Mouse (Mus musculus): ENCODE results near the gene Il11ra2.
"Not testable (repeated sequence)": the region's sequence is repeated elsewhere in the genome, so short reads cannot be mapped to it uniquely, and the experiment has no call there.

Gene Il11ra2

DNA sequence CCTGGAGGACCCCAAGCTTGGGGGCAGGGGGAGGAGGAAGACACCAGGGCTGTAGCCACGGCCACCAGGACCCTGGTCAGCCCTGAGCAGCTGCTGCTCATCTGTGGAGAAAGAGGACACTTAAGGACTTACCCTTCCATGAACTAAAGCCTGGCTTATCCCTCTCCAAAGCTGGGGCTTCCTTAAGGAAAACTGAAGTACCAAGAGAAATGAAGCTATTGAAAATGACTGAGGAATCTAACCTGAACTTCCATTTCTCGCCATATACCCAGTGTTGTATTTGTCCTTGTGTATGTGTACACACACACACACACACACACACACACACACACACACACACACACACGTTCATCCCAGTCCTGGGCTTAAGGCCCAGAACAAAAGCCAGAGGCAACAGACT lies at the start of gene Il11ra2:
Gene Il11ra2, minus strand, starts transcription at position 101 of the 400 bp plus-strand sequence.
- DNase-seq (ENCODE audit: low spot score), result not testable (repeated sequence)

DNA sequence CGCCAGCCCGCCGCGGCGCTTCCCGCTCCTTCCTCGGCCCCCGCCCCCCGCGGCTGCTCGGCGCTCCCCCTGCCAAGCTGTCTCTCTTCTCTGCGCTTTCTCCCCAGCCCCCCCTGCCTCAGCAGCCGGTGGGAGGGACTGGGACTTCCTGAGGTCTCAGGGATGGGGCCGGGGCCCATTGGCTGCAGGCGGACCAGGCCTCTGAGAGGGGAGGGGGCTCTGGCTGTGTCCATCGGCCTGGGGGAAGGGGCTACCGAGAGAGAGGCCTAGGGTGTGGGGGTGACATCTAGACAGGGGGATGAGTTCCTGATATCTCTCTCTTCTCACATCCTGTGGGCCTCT lies 20.5 kb upstream of the Il11ra2 start:
- DNase-seq (ENCODE audit: low spot score), result not testable (repeated sequence)

DNA sequence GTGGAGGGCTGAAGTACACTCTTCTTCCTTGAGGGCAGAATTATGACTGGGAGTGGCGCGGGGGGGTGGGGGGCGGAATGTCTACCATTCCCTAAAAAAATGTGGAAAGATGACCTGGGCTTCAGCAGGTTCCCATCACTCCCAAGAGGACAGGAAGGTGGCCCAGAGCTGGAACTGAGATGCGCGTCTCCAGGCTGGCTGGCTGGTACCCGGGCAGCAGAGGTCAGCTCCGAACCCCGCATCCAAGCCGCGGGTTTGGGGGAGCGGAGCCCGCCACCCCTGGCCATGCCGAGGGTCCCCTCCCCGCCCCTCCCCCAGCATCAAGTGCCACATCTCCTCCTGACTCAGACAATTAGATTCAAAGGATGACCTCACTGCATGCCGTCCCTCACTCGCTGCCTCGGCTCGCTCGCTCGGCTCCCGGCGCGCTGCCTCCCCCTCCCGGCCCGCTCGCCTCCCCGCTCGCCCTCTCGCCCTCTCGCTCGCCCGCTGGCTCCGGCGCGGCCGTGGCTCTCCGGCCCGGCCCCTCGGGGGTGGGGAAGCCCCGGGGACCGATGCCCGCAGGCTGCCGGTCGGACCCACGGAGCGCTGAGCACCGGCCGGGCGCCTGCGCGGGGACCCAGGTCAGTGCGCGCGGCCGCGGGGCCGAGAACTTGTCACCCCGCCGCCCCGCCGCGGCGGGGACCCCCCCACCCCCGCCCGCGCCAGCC lies 19.9 kb upstream of the Il11ra2 start:
- not testable (repeated sequence) for DNase-seq (ENCODE audit: low spot score)

DNA sequence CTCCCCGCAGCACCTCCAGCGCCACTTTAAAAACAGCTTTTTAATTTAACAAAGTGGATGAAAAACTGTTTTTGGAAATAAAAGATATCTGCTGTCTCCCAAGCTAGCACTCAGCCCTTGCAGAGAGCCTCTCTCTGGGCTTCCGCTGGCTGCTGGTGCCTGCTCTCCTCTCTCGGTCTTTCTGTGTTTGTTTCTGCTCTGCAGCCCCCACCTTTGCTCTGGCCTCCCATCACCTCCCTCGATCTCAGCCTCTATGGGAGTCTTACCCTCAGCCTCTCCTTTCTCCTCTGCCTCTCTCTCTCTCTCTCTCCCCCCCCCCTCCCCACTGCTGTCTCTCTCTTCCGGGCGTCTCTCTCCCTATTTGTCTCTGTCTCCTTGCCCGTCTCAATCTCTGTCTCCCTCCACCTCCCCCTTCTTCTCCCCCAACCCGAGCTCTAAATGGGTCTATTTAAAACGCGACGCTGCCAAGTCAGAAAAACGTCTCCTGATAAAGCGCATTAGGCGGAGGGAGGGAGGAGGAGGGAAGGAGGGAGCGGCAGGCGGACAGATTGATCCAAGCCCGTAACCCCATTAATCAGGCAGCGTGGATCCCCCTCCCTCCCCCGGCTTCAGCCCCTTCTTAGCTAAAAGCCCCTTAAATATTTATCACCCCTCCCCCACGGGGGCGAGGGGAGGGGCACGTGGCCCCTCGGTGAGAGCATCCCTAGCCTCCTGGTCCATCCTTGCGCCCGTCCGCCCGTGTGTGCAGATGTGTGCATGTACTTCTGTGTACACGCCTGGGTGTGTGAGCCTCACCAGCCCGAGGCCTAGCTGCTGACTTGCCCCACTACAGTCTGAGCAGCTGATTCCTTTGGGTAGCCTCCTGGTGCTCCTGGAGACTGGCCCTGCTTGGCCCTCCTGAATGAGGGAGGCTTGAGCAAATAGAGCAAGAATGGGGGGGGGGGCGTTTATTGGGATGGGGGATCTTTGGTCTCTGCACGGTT lies 19.0 kb upstream of the Il11ra2 start:
- DNase-seq (ENCODE audit: low spot score), result not testable (repeated sequence)

DNA sequence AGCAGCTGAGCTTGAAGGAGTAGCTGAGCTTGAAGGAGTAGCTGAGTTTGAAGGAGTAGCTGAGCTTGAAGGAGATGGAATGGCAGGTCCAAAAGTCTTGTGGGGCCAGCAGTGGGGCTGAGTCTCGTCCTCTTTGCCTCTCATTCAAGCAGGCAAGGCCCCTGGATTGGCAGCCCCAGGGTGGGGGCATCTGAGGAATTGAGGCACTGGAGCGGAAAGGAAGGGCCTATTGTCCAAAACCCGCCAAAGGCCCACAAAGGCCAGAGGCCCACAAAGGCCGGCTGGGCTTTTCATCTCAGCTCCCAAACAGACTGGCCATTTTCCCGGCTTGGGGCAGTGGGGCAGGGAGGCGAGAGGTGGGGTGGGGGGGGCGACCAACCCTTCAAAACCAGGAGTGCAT lies 17.7 kb upstream of the Il11ra2 start:
- not testable (repeated sequence) for DNase-seq (ENCODE audit: low spot score)

DNA sequence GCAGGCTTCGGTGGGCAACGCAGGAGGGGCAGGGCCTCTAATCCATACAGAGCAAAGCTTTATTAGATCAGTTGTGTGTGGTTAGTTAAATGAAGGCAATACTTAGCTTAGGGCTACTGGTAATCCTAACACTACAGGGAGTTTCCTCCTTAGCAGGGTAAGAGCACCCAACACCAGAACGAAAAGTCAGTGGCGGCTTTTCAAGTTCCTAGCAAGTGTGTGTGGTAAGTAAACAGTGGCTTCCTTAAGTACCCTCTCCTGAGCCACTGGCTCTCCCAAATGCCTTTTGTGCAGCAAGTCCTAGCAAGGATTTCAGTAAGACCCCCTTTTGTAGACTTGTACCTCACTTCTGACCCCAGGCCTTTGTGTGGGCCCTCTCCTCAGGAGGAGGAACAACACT lies 13.7 kb upstream of the Il11ra2 start:
- DNase-seq (ENCODE audit: low spot score), result not testable (repeated sequence)

DNA sequence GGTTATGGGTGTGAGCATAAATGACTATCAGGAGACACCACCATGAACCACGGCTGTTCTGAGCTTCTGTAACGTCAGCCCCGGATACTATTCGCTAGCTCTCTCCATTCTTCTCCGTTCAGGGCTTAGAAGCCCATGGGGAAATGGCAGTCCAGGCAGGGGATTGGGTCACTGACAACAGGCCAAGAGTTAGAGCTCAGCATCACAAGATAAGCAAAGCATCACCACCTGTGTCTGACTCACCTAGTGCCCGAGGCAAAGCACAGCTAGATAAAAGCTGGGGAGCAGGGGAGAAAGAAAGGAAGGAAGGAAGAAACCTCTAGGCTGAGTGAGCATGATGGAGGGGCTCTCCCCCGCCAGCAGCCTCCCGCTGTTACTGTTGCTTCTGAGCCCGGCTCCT lies 6.7 kb downstream of the Il11ra2 start, which contains the start of gene Ccl27b:
Gene Ccl27b, plus strand, starts transcription at position 301 of the 400 bp plus-strand sequence.
- DNase-seq (ENCODE audit: low spot score), result not testable (repeated sequence)

DNA sequence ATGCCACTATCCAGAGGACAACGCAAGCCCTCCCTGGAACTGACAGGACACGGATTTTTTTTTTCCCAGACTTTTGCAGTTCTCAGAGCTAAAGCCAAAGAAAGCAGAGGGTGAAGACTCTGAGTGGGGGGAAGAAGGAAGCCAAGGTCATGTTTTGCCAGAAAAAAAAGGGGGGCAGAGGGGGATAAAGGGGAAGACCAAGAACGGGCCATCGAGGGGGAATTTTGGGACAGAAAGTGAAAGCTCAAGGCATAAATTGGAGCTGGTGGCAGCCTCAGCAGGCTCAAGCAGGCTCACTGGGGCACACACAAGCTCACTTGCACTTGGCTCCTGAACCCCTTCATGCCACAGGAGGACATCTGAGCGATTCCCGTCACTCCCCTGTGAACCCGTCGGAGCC lies 32.3 kb downstream of the Il11ra2 start, which contains the start of gene Gm2564:
Gene Gm2564, plus strand, starts transcription at position 301 of the 400 bp plus-strand sequence.
- not testable (repeated sequence) for DNase-seq (ENCODE audit: low spot score)

DNA sequence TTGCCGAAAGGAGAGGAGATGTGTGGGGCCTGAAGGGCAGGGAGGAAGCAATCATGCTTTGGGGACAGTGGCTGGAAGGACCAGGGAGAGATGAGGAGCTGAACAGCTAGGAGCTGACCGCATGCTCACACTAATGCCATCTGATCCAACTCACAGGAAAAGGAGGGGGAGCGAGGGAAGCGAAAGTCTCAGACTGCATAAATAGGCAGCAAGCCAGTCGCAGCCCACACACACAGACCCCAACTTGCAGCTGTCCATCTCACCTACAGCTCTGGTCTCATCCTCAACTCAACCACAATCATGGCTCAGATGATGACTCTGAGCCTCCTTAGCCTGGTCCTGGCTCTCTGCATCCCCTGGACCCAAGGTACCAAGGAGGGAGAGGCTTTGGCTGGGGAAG lies 49.8 kb downstream of the Il11ra2 start, which contains the start of gene Gm10591:
Gene Gm10591, plus strand, starts transcription at position 301 of the 400 bp plus-strand sequence.
- not testable (repeated sequence) for DNase-seq (ENCODE audit: low spot score)

Data from layer of hippocampus, adult 9-10 months (tissue).